Mouse (Mus musculus) c-Kit-positive CD71-positive TER-119-negative erythroid progenitor cells, embryonic 14.5 days (primary cell): ENCODE results near the gene Avpi1.
A peak's percentile ranks its signal among the peaks of the same experiment; 100 is the strongest.
"Not testable (repeated sequence)": the region's sequence is repeated elsewhere in the genome, so short reads cannot be mapped to it uniquely, and the experiment has no call there.

Experiments used
- DNase-seq: peaks from one replicate; pipeline ENCODE4 v3.0.0-alpha.2; 2013; ENCODE audit warnings: low read depth

Gene Avpi1

DNA sequence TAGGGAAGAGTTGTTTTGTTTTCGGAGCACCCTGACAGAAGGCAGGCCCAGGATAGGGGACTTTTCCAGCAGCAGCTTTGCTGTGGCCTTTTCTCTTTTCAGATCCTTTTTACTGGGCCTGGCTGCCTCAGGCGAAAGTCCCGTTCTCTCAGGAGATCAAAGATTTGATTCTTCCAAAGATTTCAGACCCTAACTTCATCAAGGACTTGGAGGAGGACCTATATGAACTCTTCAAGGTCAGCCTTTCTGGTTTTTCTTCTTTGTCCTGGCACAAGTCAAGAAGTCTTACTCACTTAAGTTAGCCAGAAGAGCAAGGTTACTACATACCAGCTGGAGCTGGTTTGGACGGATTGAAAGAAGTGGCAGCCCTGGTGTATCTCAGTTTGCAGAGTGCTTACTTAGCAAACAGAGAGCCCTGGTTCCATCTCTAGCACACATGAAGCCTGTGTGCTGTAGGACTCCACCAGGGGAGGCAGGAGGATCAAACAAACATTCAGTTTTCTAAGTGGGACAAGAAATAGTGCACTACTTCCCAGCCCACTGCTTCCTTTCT, 13.0 kb downstream of the Avpi1 start:
- no peak for DNase-seq

DNA sequence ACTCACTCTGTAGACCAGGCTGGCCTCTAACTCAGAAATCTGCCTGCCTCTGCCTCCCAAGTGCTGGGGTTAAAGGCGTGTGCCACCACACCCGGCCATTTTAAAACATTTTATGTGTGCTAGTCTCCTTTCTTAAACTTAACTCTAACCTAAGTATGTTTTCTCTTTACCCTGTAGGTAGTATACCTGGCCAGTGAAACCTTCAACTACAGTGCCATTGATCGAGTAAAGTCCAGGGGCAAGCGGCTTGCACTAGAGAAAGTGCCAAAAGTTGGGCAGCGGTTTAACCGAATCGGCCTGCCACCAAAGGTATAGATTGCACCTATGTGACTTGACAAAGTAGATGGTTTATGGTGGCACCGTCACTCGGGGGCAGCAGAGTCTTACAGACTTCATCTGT, 24.2 kb downstream of the Avpi1 start:
- no peak for DNase-seq

DNA sequence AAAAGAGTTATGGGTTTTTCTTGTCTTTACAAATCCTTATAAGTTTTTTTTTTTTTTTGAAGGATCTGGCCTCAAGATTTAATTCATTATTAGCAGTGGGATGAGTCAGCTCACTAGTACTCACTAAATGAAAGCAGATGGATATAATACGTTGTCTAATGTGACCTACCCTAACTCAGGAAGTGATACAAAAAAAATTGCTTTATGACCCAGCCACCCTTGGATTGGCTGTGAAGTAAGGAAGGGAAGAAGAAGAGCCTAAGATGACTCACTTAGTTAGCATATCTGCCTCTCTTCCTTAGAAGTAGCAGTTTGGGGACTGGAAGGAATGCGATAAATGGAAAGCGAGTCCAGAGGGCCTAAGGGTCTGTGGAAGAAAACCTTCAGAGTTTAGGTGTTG, 29.5 kb downstream of the Avpi1 start:
- no peak for DNase-seq

DNA sequence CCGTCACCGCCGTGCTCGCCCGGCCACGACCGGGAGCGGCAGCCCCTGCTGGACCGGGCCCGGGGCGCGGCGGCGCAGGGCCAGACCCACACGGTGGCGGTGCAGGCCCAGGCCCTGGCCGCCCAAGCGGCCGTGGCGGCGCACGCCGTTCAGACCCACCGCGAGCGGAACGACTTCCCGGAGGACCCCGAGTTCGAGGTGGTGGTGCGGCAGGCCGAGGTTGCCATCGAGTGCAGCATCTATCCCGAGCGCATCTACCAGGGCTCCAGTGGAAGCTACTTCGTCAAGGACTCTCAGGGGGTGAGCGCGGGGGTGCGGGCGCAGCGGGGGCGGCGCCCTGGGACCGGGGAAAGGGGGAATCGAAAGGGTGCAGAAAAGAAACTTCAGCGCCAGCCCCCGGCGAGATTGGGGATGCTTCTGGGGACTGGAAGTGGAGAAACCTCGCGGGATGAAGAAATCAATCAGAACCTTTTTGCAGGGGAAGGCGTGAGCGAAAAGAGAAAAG, 38.2 kb downstream of the Avpi1 start:
- peak; percentile 6 for DNase-seq

DNA sequence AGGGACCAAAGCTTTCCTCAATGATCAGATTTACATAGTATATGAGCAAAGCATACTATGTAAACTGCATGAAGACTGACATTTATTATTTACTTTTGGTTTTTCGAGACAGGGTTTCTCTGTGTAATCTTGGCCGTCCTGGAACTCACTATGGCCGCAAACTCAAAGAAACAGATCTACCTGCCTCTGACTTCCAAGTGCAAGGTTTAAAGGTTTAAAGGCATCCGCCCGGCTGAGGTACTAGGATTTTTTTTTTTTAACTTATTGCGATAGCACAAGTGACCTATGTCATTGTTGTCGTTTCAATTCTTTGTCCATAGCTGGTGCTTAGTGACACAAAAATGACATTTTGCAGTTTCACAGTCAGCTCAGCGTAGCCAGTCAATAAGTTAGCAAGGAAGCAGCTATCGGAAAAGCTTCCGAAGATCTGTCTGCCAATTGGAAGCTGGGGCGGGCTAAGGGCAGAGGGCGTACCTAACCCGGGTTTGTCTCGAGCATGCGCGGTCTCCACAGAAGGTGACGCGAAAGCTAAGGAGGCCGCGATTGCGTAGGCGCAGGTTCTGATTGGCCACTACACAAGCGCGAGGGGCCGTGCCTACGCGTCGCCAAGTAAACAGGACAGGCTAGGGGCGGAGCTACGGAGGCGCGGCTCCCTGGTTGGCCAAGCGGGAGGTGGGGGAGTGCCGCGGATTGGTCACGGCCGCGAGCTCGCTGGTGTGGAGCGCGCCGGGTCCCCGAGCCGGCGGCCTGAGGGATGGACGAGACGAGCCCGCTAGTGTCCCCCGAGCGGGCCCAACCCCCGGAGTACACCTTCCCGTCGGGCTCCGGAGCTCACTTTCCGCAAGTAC, 38.9 kb downstream of the Avpi1 start, which contains the start of gene Pi4k2a:
Pi4k2a (plus strand) TSS at position 723 of the 848 bp plus-strand sequence.
- DNase-seq = peak; percentile 99

DNA sequence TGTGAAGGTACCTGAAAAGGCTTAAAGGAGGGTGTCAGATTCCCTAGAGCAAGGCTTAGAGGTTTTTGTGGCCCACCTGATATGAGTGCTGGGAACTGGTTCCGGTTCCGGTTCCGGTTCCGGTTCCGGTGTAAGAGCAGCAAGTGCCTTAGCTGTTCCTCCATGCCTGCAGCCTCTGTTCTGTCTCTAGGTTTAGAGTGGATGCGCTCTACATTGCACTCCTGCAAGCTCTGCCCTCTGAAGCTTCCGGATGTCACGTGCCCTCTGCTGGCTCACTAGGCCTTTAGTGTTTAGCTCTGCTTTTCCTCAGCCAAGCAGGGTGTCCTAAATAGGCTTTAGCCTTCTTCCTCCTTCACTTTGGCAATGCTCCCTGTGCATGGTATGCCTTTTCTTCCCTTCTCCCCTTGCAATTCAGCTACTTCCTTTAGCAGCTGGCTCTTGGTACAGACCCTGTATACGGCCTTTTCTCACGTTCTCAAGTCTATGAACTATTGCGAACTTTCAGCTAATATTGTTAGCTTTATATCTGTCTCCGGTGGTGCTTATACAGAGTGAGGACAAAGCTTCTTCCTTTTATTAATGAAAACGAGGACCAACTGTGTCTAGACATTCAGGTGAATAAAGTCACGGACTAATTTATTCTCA, 39.6 kb downstream of the Avpi1 start:
- peak; percentile 41 for DNase-seq

DNA sequence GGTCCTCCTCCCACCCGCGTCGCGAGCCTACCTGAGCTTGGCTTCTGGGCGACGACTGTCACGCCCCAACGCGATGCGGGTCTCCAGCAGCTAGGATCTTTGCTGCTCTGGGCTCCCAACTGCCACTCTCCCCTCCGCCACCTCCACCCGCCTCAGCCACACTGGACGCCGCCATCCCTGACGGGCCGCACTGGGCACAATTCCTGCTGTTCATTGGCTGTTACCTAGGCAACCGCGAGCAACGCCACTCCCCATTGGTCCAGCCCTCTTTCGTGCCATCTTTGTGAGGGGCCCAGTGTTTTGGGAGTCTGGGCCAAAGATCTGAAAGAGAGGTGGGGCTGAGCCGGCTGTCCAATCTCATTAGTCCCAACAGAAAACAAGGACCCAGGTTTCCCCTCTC, 42.7 kb downstream of the Avpi1 start, which contains the start of gene Morn4:
Morn4 (minus strand) TSS at position 192 of the 400 bp plus-strand sequence.
- peak; percentile 84 for DNase-seq

DNA sequence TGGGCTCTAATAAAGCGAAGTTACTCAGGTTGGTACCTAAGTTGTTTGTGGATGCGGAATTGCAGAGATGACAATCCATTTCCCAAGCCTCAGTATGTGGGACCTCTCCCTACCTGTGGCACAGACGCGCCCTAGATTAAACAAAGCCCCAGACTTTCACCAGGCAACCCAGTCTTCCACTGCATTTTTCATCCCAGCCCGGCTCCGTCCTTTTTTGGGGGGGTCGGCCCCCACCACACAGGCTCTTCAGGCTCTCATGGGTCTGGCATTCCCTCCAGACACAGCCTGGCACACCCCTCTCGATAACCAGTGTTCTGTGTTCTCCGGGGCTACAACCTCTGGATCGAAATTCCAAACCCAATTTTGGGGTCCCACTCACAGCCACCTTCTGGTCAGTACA, 43.2 kb downstream of the Avpi1 start:
- no peak for DNase-seq

DNA sequence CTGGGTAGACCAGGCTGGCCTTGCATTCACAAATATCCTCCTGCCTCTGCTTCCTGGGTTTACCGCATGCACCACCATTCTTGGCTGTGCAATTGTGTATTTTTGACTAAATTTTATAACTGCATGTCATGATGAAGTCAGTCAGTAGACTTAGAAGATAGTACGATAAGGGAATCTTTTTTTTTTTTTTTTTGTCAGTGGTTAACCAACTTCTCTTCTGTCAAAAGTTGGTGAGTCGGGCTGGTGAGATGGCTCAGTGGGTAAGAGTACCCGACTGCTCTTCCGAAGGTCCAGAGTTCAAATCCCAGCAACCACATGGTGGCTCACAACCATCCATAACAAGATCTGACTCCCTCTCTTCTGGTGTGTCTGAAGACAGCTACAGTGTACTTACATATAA, 47.2 kb downstream of the Avpi1 start:
- DNase-seq = not testable (repeated sequence)

DNA sequence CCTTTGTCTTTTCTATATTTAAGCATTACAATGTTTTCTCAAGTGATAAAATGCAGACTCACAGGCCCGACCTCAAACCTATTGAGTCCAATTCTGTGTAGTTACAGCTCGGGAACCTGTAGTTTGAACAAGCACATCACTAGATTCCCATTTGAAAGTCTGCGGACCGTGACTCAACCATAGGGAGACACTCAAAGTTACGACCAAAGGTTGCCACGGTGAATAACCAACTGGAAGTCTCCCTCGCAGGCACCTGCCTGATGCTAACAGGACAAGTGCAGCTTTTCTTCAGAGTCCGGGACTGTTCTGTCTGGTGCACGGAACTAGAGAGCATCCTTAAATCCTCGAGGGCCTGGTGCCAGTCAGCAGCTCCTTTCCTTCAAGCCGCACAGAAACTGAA, 48.4 kb downstream of the Avpi1 start:
- DNase-seq = no peak

DNA sequence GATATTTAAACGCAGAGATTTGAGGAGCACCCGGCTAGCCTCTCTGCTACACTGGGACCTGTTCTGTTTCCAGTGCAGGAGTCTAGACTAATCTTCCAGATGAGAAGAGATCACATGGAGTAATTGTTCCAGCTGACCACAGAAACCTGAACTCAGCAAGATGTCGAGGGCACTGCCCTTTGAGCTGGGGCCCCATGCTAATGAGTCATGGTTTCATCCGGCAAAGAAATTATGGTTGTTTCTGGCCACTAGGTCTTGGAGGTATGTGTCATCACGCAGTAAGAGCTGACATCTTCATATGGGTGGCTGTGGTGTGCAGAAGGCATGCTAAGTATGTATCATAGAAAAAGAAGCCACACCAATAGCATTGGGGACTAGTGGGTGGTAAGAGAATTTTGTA, 48.9 kb downstream of the Avpi1 start:
- DNase-seq = no peak

DNA sequence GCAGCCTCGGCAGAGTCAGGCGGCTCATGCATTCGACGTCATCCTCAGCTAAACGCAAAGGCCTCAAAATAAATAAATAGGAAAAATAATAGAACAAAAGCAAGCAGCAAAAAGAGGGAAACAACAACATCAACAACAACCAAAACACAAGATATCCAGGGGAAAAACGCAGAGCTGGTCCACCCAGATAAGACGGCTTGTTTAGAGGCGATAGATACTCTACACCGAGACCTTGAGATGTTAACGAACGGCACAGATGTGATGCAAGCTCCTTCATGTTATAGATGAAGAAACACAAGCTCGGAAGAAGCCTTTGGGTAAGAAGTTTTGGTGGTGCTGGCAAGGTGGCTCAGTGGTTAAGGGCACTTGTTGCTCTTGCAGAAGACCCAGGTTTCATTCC, 49.9 kb downstream of the Avpi1 start:
- peak; percentile 25 for DNase-seq

DNA sequence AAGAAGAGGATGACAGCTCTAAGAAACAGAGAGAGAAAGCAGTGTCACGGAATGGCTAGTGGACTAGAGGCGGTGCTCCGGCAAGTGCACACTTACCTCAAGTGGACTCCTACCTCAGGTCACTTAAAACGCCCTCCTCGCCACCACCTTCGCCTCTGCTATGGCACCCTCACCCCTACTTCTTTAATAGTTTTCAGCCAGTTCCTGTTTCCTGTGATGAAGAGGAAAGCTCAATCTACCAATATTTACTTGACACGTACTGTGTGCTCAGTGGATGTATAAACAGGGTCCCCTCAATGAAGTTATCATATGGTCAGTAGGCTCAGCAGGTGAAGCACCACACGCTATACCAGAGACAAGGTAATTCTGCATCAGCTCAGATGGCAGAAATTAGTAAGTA, 50.3 kb downstream of the Avpi1 start:
- no peak for DNase-seq

DNA sequence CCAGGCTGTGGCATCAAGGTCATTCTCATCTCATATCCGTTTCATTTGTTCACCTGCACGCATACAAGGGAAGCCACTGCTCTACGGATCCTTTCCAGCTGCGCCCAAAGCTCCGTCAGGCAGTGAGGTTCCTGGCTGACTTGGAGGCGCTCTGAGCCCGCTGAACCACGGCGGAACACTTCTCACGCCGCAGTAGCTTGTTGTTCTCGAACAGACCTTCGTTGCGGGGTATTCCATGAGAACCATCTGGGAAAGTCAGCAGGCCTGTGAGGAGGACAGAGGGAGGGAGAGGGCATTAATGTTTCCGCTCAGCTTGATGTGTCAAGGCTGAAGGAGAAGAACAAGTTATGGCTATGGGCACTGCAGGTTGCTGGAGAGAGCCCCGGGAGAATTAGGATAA, 52.9 kb downstream of the Avpi1 start:
- DNase-seq = no peak

DNA sequence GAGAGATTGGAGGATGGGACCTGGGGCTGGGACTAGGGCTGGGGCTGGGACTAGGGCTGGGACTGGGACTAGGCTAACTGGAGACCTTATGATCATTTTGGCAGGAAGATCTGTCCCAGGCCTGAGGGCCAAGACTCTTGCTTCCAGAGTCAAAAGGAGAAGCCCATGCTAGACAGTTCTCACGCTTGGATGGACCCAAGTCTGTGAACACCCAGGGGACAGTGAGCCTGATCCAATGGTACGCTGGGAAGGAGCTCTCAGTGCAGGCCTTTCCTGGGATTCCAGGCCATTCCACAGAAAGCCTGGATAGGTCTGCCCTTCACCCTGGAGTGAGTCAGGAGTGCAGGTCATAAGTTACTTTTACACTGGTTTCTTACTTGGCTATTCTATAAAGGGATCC, 53.8 kb downstream of the Avpi1 start:
- no peak for DNase-seq
